Mouse (Mus musculus): ENCODE data around the gene Gpbar1. TPM values are rescaled to one million over a fixed set of nuclear protein-coding genes. Genes with fewer than 3 reads are reported as not detected.

Gene Gpbar1
- total and polyA plus RNA-seq, 3 experiments: 0.11 TPM; not detected in 2

DNA sequence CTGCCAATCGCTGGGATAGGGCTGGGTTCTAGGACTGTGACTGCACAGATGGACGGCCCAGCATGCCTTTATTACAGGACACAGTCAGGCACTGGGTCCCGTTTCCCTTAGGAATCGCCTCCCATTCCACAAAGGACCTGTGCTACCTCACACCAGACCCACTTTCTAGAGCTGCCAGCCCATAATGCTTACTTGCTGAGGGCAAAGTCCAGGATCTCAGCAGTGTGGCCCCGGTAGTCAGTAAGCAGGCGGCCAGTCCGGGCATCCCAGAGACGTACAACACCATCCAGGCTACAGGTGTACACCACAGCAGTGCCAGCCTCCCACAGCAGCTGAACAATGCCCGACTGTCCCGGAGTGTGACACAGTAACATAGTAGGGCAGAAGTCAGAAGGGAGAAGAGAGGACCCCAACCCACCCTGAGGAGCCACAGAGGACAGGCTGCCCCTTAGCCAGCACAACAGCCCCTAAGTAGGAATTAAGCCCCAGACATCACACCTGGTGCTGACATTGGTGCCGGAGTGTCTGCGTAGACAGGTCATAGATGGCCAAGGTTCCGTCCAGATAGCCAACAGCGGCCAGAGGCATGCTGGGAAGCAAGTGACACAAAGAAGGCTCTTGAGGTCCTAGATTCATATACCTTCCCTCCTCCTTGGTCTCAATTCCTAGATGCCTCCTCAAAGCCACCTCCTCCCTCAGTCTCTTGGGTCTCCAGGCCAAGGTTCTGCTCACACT is 2.4 kb downstream of the Gpbar1 start:
- ATAC-seq (ENCODE audit: extremely low read depth, insufficient number of reproducible peaks, low FRiP score, poor library complexity, severe bottlenecking) (no peak), DNase-seq (ENCODE audit: low spot score) (no peak)
- no peaks in the 10 kb centered on the region for H3K9me3 ChIP-seq (replicated peaks)
- peaks cover 53% of the 10 kb centered on the region for H3K36me3 ChIP-seq (replicated peaks)
- peaks cover 30% of the 10 kb centered on the region for H3K27me3 ChIP-seq (ENCODE audit: insufficient read depth, low read length)
- H3K4me3 ChIP-seq (ENCODE audit: low read depth, low read length): no peak overlapping the region
- TF ChIP-seq CTCF (IDR thresholded peaks at IDR 0.05; ENCODE audit: low read depth, low read length) (no peak), GATA2 (IDR thresholded peaks at IDR 0.05; ENCODE audit: borderline replicate concordance, low read depth, low read length) (no peak), POLR2AphosphoS5 (IDR thresholded peaks at IDR 0.05; ENCODE audit: insufficient replicate concordance, low read depth, low read length) (no peak), TAL1 (conservative IDR thresholded peaks at IDR 0.05; ENCODE audit: low read depth, low read length) (no peak), GATA1 (IDR thresholded peaks at IDR 0.05; ENCODE audit: borderline replicate concordance, low read length) (no peak)
- peaks cover 71% of the 10 kb centered on the region for H3K4me1 ChIP-seq (ENCODE audit: insufficient read depth, low read depth, low read length)

DNA sequence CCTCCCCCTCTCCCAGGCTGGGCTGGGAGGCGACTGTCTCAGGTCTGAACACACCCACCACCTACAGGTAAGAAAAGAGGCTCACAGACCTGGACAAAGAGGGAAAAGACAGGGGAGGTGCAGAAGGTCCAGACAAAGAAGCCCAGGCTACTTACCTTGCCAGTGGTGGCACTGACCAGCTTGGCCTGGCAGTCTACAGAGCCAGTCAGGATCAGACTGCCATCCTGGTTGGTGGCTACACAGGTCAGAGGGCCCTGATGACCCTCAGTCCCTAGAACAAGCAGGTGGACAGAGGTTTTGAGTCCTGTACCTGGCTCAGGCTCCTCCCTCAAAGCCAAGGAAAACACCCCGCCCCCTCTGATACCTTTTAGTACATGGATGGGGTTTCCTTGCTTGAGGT is 3.0 kb downstream of the Gpbar1 start:
- TF ChIP-seq CTCF (IDR thresholded peaks at IDR 0.05; ENCODE audit: low read depth, low read length) (no peak), POLR2AphosphoS5 (IDR thresholded peaks at IDR 0.05; ENCODE audit: insufficient replicate concordance, low read depth, low read length) (no peak), GATA1 (IDR thresholded peaks at IDR 0.05; ENCODE audit: borderline replicate concordance, low read length) (no peak), GATA2 (IDR thresholded peaks at IDR 0.05; ENCODE audit: borderline replicate concordance, low read depth, low read length) (no peak), TAL1 (conservative IDR thresholded peaks at IDR 0.05; ENCODE audit: low read depth, low read length) (no peak)
- ATAC-seq (ENCODE audit: extremely low read depth, insufficient number of reproducible peaks, low FRiP score, poor library complexity, severe bottlenecking) (no peak), DNase-seq (ENCODE audit: low spot score) (no peak)
- H3K27me3 ChIP-seq (ENCODE audit: insufficient read depth, low read length): peaks cover 24% of the 10 kb centered on the region
- H3K36me3 ChIP-seq (replicated peaks): peaks cover 54% of the 10 kb centered on the region
- H3K4me1 ChIP-seq (ENCODE audit: insufficient read depth, low read depth, low read length): peaks cover 76% of the 10 kb centered on the region
- H3K4me3 ChIP-seq (ENCODE audit: low read depth, low read length): no peak overlapping the region
- H3K9me3 ChIP-seq (replicated peaks): no peaks in the 10 kb centered on the region

DNA sequence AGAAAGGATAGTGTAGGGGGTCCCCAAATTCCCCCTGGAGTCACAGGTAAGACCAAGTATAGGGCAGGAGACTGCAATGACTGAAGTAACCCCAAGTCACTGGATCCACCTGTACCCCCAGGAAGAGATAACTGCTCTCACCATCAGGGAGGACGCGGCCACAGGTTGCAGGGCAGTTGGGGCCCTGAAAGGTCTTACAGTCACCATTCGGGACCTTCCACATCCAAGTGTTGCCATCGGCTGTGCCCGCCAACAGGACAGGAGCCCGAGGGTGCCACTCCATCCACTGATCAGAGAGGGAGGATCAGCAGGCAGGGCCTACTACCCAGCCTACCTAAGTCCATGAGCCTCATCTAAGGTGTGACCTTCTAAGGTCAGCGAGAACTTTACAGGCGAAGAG is 3.5 kb downstream of the Gpbar1 start:
- no peak overlapping the region for H3K4me3 ChIP-seq (ENCODE audit: low read depth, low read length)
- ATAC-seq (ENCODE audit: extremely low read depth, insufficient number of reproducible peaks, low FRiP score, poor library complexity, severe bottlenecking) (no peak), DNase-seq (ENCODE audit: low spot score) (no peak)
- peaks cover 77% of the 10 kb centered on the region for H3K4me1 ChIP-seq (ENCODE audit: insufficient read depth, low read depth, low read length)
- H3K9me3 ChIP-seq (replicated peaks): no peaks in the 10 kb centered on the region
- TF ChIP-seq GATA2 (IDR thresholded peaks at IDR 0.05; ENCODE audit: borderline replicate concordance, low read depth, low read length) (no peak), POLR2AphosphoS5 (IDR thresholded peaks at IDR 0.05; ENCODE audit: insufficient replicate concordance, low read depth, low read length) (no peak), CTCF (IDR thresholded peaks at IDR 0.05; ENCODE audit: low read depth, low read length) (no peak), TAL1 (conservative IDR thresholded peaks at IDR 0.05; ENCODE audit: low read depth, low read length) (no peak), GATA1 (IDR thresholded peaks at IDR 0.05; ENCODE audit: borderline replicate concordance, low read length) (no peak)
- peaks cover 19% of the 10 kb centered on the region for H3K27me3 ChIP-seq (ENCODE audit: insufficient read depth, low read length)
- H3K36me3 ChIP-seq (replicated peaks): peaks cover 59% of the 10 kb centered on the region

DNA sequence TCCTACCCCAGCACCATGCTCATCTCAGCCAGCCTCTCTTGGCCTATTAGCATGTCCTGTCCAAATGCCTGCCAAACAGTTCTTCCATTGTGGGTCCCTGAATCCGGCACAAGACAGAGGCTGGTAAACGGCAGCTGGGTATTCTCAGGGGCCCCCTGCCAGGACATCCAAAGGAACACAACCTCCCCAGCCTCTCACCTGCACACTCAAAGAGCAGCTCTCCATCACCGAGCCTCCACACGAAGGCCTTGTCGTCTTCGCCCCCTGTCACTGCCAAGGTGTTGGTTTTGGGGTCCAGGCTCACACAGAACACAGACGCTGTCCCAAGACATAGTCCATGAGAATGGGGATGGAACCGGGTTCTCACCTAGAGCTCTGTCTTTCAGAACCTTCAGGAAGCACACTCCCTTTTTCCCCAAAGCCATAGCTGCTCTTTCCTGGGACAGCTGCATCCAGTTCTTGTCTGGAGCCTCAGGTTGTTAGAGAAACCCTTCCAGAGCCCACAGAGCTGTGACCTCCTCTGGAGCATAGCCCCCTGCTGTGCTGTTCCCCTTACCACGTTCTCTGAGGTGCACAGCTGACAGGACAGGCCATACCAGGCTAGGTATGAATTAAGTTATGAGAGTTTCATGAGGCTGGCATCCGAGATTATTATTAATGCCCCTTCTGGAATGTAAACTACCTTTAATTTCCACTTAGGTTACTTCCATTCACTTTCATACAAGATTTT is 4.7 kb downstream of the Gpbar1 start:
- H3K36me3 ChIP-seq (replicated peaks): peaks cover 67% of the 10 kb centered on the region

DNA sequence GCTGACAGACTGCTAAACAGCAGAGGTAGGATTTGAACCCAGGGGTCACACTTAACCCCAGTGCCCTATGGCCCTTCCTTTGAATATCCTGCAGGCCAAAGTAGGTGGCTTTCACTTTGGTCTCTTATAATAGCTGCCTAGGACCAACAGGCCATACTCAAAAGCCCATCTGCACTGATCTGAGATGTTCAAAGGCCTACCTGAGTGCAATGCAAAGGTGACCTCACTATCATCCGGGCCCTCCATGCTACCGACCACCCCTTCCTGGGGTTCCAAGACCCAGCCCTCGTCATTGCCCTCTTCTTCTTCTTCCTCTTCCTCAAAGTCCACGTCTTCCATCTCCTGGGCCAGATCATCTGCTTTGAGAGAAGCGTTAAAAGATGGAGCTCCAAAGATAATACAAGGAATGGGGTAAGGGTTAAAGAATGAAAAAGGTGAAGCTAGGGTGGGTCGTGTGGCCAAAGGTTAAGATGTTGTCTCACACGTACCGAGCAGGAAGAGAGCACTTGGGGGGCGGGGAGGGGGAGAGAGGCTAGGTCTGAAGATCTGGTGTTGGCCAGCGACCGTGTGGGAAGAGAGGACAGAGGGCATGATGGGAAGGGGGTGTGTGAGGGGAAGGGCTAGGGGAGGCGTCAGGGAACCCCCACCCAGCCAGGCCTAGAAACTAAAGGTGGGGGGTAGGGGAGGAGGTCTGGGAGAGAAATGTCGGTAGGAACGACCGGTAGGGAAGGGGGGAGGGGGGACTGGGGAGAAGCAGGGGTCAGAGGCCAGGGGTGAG is 5.5 kb downstream of the Gpbar1 start:
- TF ChIP-seq POLR2AphosphoS5 (IDR thresholded peaks at IDR 0.05; ENCODE audit: insufficient replicate concordance, low read depth, low read length) (no peak), CTCF (IDR thresholded peaks at IDR 0.05; ENCODE audit: low read depth, low read length) (no peak), TAL1 (conservative IDR thresholded peaks at IDR 0.05; ENCODE audit: low read depth, low read length) (no peak), GATA1 (IDR thresholded peaks at IDR 0.05; ENCODE audit: borderline replicate concordance, low read length) (no peak), GATA2 (IDR thresholded peaks at IDR 0.05; ENCODE audit: borderline replicate concordance, low read depth, low read length) (no peak)
- peak; percentile 23; the same call in 1 of the 2 replicates for ATAC-seq (ENCODE audit: extremely low read depth, insufficient number of reproducible peaks, low FRiP score, poor library complexity, severe bottlenecking)
- H3K4me1 ChIP-seq (ENCODE audit: insufficient read depth, low read depth, low read length): peaks cover 67% of the 10 kb centered on the region
- H3K4me3 ChIP-seq (ENCODE audit: low read depth, low read length): peak overlapping the region; percentile 79
- peaks cover 70% of the 10 kb centered on the region for H3K36me3 ChIP-seq (replicated peaks)
- peak; percentile 81 for DNase-seq (ENCODE audit: low spot score)
- H3K27me3 ChIP-seq (ENCODE audit: insufficient read depth, low read length): peaks cover 3% of the 10 kb centered on the region; the same call in 1 of the 2 replicates
- H3K9me3 ChIP-seq (replicated peaks): no peaks in the 10 kb centered on the region

More for the DNA sequence above, 4.7 kb downstream of the Gpbar1 start:
- no peak for ATAC-seq (ENCODE audit: extremely low read depth, insufficient number of reproducible peaks, low FRiP score, poor library complexity, severe bottlenecking)
- H3K9me3 ChIP-seq (replicated peaks): no peaks in the 10 kb centered on the region
- H3K27me3 ChIP-seq (ENCODE audit: insufficient read depth, low read length): peaks cover 7% of the 10 kb centered on the region; the same call in 1 of the 2 replicates
- H3K4me3 ChIP-seq (ENCODE audit: low read depth, low read length): no peak overlapping the region; the same call in 1 of the 2 replicates
- DNase-seq (ENCODE audit: low spot score): no peak
- TF ChIP-seq TAL1 (conservative IDR thresholded peaks at IDR 0.05; ENCODE audit: low read depth, low read length): no peak
- no peak for TF ChIP-seq POLR2AphosphoS5 (IDR thresholded peaks at IDR 0.05; ENCODE audit: insufficient replicate concordance, low read depth, low read length)
- no peak for TF ChIP-seq CTCF (IDR thresholded peaks at IDR 0.05; ENCODE audit: low read depth, low read length)
- no peak for TF ChIP-seq GATA1 (IDR thresholded peaks at IDR 0.05; ENCODE audit: borderline replicate concordance, low read length)
- no peak for TF ChIP-seq GATA2 (IDR thresholded peaks at IDR 0.05; ENCODE audit: borderline replicate concordance, low read depth, low read length)
- peaks cover 67% of the 10 kb centered on the region for H3K4me1 ChIP-seq (ENCODE audit: insufficient read depth, low read depth, low read length)
